Mouse (Mus musculus): ENCODE results near the gene Vil1. TPM values are rescaled to one million over a fixed set of nuclear protein-coding genes. Genes with fewer than 3 reads are reported as not detected.

Vil1 gene
- polyA plus RNA-seq, 1 experiment from 2014 or later: 0.14 TPM

GRCm38 (mm10) chr1:74373372-74373771, 35.8 kb upstream of the Vil1 start:
- WGBS: 82% methylated on average over 4 of the region's 4 CpGs
- no peaks in the 10 kb centered on the region for H3K36me3 ChIP-seq (ENCODE audit: control insufficient read depth, insufficient read depth, low read length)
- H3K4me1 ChIP-seq (ENCODE audit: control insufficient read depth, insufficient read depth, low read length): no peaks in the 10 kb centered on the region
- H3K4me2 ChIP-seq (ENCODE audit: low read length): no peak overlapping the region
- H3K9ac ChIP-seq (ENCODE audit: low read length): no peak overlapping the region
- no peaks in the 10 kb centered on the region for H3K9me3 ChIP-seq (replicated peaks; ENCODE audit: control insufficient read depth, low read length)
- H3K27ac ChIP-seq (ENCODE audit: low read depth, low read length): no peak overlapping the region
- H3K4me3 ChIP-seq (ENCODE audit: low read depth, low read length): no peak overlapping the region
- ATAC-seq: no peak
- DNase-seq (ENCODE audit: low spot score): no peak
- H3K27me3 ChIP-seq (replicated peaks; ENCODE audit: control insufficient read depth, insufficient read depth, low read length): no peaks in the 10 kb centered on the region

DNA sequence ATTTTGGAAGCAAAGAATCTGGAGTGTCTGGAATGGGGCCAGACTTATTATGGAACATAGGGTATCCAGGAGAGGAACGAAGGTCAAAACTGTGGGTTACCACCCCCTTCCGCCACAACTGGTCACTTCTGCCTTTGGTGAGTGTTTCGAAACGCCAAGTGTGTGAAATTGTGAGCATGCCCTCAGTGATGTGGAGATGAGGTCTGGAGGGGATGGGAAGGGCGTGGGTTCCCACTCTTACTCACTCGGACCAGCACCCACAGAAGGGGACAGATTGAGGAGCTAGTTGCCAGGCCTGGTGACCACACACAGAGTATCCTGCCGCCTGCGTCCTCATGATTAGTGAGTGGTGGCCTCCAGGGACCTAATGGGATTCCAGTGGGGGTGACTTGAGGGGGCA, 34.2 kb upstream of the Vil1 start, which contains the start of gene Slc11a1:
TSS of gene Slc11a1 (plus strand) at position 216 of the 400 bp plus-strand sequence.
- H3K4me1 ChIP-seq (ENCODE audit: control insufficient read depth, insufficient read depth, low read length): no peaks in the 10 kb centered on the region
- 79% methylated on average over 8 of the region's 8 CpGs for WGBS
- no peak within 1 kb of the TSS for H3K9ac ChIP-seq (ENCODE audit: low read length)
- no peak within 1 kb of the TSS for H3K27ac ChIP-seq (ENCODE audit: low read depth, low read length)
- no peak within 1 kb of the TSS for H3K4me2 ChIP-seq (ENCODE audit: low read length)
- ATAC-seq (no peak), DNase-seq (ENCODE audit: low spot score) (no peak)
- H3K36me3 ChIP-seq (ENCODE audit: control insufficient read depth, insufficient read depth, low read length): no peaks in the 10 kb centered on the region
- H3K27me3 ChIP-seq (replicated peaks; ENCODE audit: control insufficient read depth, insufficient read depth, low read length): no peaks in the 10 kb centered on the region
- H3K9me3 ChIP-seq (replicated peaks; ENCODE audit: control insufficient read depth, low read length): no peaks in the 10 kb centered on the region
- no peak within 1 kb of the TSS for H3K4me3 ChIP-seq (ENCODE audit: low read depth, low read length)

DNA sequence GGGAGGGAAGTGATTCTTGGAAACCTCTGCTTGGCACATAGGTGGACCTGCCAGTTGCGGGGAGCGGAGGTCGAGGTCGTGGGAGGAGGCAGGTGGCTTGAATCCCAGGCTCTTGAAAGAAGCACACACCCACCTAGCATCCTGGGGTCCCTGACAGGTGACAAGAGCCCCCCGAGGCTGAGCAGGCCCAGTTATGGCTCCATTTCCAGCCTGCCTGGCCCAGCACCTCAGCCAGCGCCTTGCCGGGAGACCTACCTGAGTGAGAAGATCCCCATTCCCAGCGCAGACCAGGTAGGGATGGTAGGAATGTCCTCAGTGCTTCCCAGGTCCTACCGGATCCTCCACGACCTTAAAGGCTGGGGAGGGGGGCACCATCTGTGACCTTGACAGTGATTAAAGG, 33.6 kb upstream of the Vil1 start:
- no peak overlapping the region for H3K27ac ChIP-seq (ENCODE audit: low read depth, low read length)
- no peaks in the 10 kb centered on the region for H3K27me3 ChIP-seq (replicated peaks; ENCODE audit: control insufficient read depth, insufficient read depth, low read length)
- no peak overlapping the region for H3K4me3 ChIP-seq (ENCODE audit: low read depth, low read length)
- no peak for DNase-seq (ENCODE audit: low spot score)
- H3K4me2 ChIP-seq (ENCODE audit: low read length): no peak overlapping the region
- no peak for ATAC-seq
- no peaks in the 10 kb centered on the region for H3K9me3 ChIP-seq (replicated peaks; ENCODE audit: control insufficient read depth, low read length)
- WGBS: 78% methylated on average over 10 of the region's 10 CpGs
- H3K9ac ChIP-seq (ENCODE audit: low read length): no peak overlapping the region
- no peaks in the 10 kb centered on the region for H3K4me1 ChIP-seq (ENCODE audit: control insufficient read depth, insufficient read depth, low read length)
- no peaks in the 10 kb centered on the region for H3K36me3 ChIP-seq (ENCODE audit: control insufficient read depth, insufficient read depth, low read length)

GRCm38 (mm10) chr1:74376396-74376795, 32.8 kb upstream of the Vil1 start:
- H3K4me3 ChIP-seq (ENCODE audit: low read depth, low read length): no peak overlapping the region
- no peak for DNase-seq (ENCODE audit: low spot score)
- H3K4me2 ChIP-seq (ENCODE audit: low read length): no peak overlapping the region
- H3K36me3 ChIP-seq (ENCODE audit: control insufficient read depth, insufficient read depth, low read length): no peaks in the 10 kb centered on the region
- H3K27ac ChIP-seq (ENCODE audit: low read depth, low read length): no peak overlapping the region
- no peaks in the 10 kb centered on the region for H3K4me1 ChIP-seq (ENCODE audit: control insufficient read depth, insufficient read depth, low read length)
- no peak overlapping the region for H3K9ac ChIP-seq (ENCODE audit: low read length)
- ATAC-seq: no peak
- H3K27me3 ChIP-seq (replicated peaks; ENCODE audit: control insufficient read depth, insufficient read depth, low read length): no peaks in the 10 kb centered on the region
- WGBS: 85% methylated on average over 4 of the region's 4 CpGs
- H3K9me3 ChIP-seq (replicated peaks; ENCODE audit: control insufficient read depth, low read length): no peaks in the 10 kb centered on the region

DNA sequence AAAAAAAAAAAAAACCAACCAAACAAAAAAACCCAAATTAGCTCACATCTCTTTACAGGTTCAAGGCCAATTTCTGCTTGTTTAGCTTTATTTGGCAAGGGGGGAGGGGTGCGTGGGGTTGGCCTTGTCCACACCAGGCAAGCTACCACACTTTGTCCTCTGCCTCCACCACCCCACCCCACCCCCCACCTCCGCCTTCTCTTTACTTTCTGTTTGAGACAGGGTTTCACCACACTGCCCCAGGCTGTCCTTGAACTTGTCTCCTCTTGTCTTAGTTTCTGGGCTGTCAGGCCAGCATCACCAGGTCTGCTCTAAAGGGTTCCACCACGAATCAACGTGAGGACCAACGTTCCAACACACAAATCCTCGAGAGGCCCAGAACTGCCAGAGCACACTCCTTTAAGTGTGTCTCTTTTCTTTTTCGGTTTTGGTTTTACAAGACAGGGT, 30.1 kb upstream of the Vil1 start:
- H3K27ac ChIP-seq (ENCODE audit: low read depth, low read length): no peak overlapping the region
- ATAC-seq (no peak), DNase-seq (ENCODE audit: low spot score) (no peak)
- no peak overlapping the region for H3K4me3 ChIP-seq (ENCODE audit: low read depth, low read length)
- H3K9me3 ChIP-seq (replicated peaks; ENCODE audit: control insufficient read depth, low read length): no peaks in the 10 kb centered on the region
- H3K4me1 ChIP-seq (ENCODE audit: control insufficient read depth, insufficient read depth, low read length): no peaks in the 10 kb centered on the region
- no peak overlapping the region for H3K4me2 ChIP-seq (ENCODE audit: low read length)
- 87% methylated on average over 7 of the region's 7 CpGs for WGBS
- no peaks in the 10 kb centered on the region for H3K36me3 ChIP-seq (ENCODE audit: control insufficient read depth, insufficient read depth, low read length)
- H3K9ac ChIP-seq (ENCODE audit: low read length): no peak overlapping the region
- H3K27me3 ChIP-seq (replicated peaks; ENCODE audit: control insufficient read depth, insufficient read depth, low read length): no peaks in the 10 kb centered on the region

DNA sequence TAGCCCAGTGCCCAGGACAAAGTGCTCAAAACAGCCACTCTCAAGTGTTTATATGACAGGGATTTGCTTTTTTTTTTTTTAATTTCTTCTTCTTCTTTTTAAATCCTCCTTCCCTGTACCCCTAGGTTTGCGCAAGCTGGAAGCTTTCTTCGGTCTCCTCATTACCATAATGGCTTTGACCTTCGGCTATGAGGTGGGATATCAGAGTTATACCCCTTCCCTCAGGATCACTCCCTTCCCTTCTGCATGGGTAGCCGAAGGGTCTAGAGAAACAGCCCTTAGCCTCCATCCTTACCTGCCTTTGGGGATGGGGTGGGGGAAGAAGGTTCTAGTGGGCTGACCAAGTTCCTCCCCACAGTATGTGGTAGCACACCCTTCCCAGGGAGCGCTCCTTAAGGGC, 28.7 kb upstream of the Vil1 start:
- ATAC-seq: no peak
- Histone ChIP-seq H3K9ac (ENCODE audit: low read length) (no peak overlapping the region), H3K36me3 (ENCODE audit: control insufficient read depth, insufficient read depth, low read length) (no peaks in the 10 kb centered on the region), H3K27ac (ENCODE audit: low read depth, low read length) (no peak overlapping the region), H3K4me2 (ENCODE audit: low read length) (no peak overlapping the region), H3K4me3 (ENCODE audit: low read depth, low read length) (no peak overlapping the region), H3K4me1 (ENCODE audit: control insufficient read depth, insufficient read depth, low read length) (no peaks in the 10 kb centered on the region), H3K27me3 (replicated peaks; ENCODE audit: control insufficient read depth, insufficient read depth, low read length) (no peaks in the 10 kb centered on the region), H3K9me3 (replicated peaks; ENCODE audit: control insufficient read depth, low read length) (no peaks in the 10 kb centered on the region)
- no peak for DNase-seq (ENCODE audit: low spot score)
- WGBS: 89% methylated on average over 5 of the region's 5 CpGs

DNA sequence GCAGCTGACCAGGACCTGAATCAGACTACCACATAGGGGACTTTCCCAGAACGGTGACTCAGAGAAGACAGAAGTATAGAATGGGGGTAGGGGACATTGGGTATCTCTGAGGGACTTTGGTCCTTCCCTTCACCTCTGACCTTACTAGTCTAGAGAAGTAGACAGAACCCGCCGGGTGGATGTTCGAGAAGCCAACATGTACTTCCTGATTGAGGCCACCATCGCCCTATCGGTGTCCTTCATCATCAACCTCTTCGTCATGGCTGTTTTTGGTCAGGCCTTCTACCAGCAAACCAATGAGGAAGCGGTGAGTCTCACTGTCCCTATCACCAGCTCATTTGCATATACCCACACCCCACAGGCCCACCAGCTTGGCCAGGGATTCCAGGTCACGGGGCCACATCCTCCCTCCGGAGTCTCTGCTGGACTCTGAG, 27.6 kb upstream of the Vil1 start:
- H3K36me3 ChIP-seq (ENCODE audit: control insufficient read depth, insufficient read depth, low read length): no peaks in the 10 kb centered on the region
- H3K9ac ChIP-seq (ENCODE audit: low read length): no peak overlapping the region
- no peak overlapping the region for H3K4me3 ChIP-seq (ENCODE audit: low read depth, low read length)
- no peaks in the 10 kb centered on the region for H3K9me3 ChIP-seq (replicated peaks; ENCODE audit: control insufficient read depth, low read length)
- ATAC-seq: no peak
- no peak overlapping the region for H3K4me2 ChIP-seq (ENCODE audit: low read length)
- WGBS: 92% methylated on average over 10 of the region's 10 CpGs
- H3K27me3 ChIP-seq (replicated peaks; ENCODE audit: control insufficient read depth, insufficient read depth, low read length): no peaks in the 10 kb centered on the region
- H3K4me1 ChIP-seq (ENCODE audit: control insufficient read depth, insufficient read depth, low read length): no peaks in the 10 kb centered on the region
- no peak for DNase-seq (ENCODE audit: low spot score)
- H3K27ac ChIP-seq (ENCODE audit: low read depth, low read length): no peak overlapping the region

DNA sequence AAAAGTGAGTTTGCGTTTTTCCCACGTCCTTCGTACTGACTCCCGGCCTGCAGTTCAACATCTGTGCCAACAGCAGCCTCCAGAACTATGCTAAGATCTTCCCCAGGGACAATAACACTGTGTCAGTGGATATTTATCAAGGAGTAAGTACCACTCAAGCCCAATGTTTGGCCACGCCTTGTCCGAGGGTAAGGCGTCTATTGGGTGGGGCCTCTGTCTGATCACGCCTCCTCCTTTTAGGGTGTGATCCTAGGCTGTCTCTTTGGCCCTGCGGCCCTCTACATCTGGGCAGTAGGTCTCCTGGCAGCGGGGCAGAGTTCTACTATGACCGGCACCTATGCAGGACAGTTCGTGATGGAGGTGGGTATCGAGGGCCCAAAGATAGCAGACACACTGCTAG, 25.8 kb upstream of the Vil1 start:
- H3K4me2 ChIP-seq (ENCODE audit: low read length): no peak overlapping the region
- H3K27me3 ChIP-seq (replicated peaks; ENCODE audit: control insufficient read depth, insufficient read depth, low read length): no peaks in the 10 kb centered on the region
- no peaks in the 10 kb centered on the region for H3K36me3 ChIP-seq (ENCODE audit: control insufficient read depth, insufficient read depth, low read length)
- no peaks in the 10 kb centered on the region for H3K4me1 ChIP-seq (ENCODE audit: control insufficient read depth, insufficient read depth, low read length)
- 93% methylated on average over 13 of the region's 13 CpGs for WGBS
- H3K27ac ChIP-seq (ENCODE audit: low read depth, low read length): no peak overlapping the region
- ATAC-seq (no peak), DNase-seq (ENCODE audit: low spot score) (no peak)
- H3K9ac ChIP-seq (ENCODE audit: low read length): no peak overlapping the region
- H3K9me3 ChIP-seq (replicated peaks; ENCODE audit: control insufficient read depth, low read length): no peaks in the 10 kb centered on the region
- H3K4me3 ChIP-seq (ENCODE audit: low read depth, low read length): no peak overlapping the region

- Histone ChIP-seq H3K9me3 (replicated peaks; ENCODE audit: control insufficient read depth, low read length) (no peaks in the 10 kb centered on the region), H3K27ac (ENCODE audit: low read depth, low read length) (no peak overlapping the region), H3K36me3 (ENCODE audit: control insufficient read depth, insufficient read depth, low read length) (no peaks in the 10 kb centered on the region), H3K27me3 (replicated peaks; ENCODE audit: control insufficient read depth, insufficient read depth, low read length) (no peaks in the 10 kb centered on the region), H3K4me1 (ENCODE audit: control insufficient read depth, insufficient read depth, low read length) (no peaks in the 10 kb centered on the region), H3K9ac (ENCODE audit: low read length) (no peak overlapping the region), H3K4me3 (ENCODE audit: low read depth, low read length) (no peak overlapping the region), H3K4me2 (ENCODE audit: low read length) (no peak overlapping the region)
- ATAC-seq (no peak), DNase-seq (ENCODE audit: low spot score) (no peak)
- 83% methylated on average over 8 of the region's 8 CpGs for WGBS
These were observed 24.7 kb upstream of the Vil1 start for GRCm38 (mm10) chr1:74384525-74384924.
